Mouse (Mus musculus): ENCODE data around the gene Pfkfb3. TPM values are rescaled to one million over a fixed set of nuclear protein-coding genes. Genes with fewer than 3 reads are reported as not detected.

Pfkfb3 gene
- polyA plus RNA-seq, 1 experiment from 2014 or later: 35.7 TPM

DNA sequence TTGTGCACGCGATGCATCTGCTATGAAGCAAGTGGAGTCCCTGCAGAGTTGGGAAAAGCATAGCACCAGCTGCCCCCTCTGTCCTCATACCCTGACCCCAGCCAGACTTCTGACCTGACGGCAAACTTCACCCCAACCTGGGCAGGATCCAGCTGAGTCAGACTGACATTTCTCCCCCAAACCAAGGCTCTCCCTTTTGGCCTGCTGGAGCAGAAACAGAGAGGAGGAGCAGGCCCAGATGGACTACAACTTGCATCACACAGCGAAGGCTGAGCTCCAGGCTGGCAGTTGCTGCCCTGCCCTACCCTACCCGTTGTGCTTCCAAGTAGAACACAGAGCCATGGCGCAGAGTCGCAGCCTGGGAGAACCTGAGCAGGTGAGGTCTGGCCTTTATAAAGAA is 32.1 kb downstream of the Pfkfb3 start:
- no peaks in the 10 kb centered on the region for H3K36me3 ChIP-seq (replicated peaks)
- H3K9me3 ChIP-seq: no peaks in the 10 kb centered on the region
- H3K4me3 ChIP-seq: no peak overlapping the region
- no peaks in the 10 kb centered on the region for H3K4me1 ChIP-seq
- WGBS: 93% methylated on average over 7 of the region's 7 CpGs
- no peak overlapping the region for H3K4me2 ChIP-seq
- no peak for ATAC-seq (replicated peaks)
- H3K27ac ChIP-seq: no peak overlapping the region
- H3K27me3 ChIP-seq (replicated peaks): no peaks in the 10 kb centered on the region
- H3K9ac ChIP-seq: no peak overlapping the region

DNA sequence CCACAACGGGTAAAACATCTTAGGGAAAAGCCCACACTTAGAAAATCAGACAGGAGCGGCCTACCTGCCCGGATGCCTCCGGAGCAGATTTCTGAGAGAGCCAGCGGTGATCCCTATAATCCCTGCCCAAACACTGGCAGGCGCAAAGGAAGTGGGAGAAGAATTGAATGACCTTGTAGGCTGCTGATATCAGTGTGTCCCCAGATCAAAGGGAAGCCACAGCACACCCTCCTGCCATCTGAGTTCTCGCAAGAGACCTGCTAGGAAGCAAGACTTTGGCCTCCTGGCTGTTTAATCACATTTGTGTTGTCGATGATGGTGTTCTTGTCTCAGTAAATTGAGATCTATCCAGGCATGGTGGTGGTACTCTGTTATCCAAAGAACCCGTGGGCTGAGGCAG is 33.1 kb downstream of the Pfkfb3 start:
- H3K4me3 ChIP-seq: no peak overlapping the region
- 86% methylated on average over 9 of the region's 9 CpGs for WGBS

DNA sequence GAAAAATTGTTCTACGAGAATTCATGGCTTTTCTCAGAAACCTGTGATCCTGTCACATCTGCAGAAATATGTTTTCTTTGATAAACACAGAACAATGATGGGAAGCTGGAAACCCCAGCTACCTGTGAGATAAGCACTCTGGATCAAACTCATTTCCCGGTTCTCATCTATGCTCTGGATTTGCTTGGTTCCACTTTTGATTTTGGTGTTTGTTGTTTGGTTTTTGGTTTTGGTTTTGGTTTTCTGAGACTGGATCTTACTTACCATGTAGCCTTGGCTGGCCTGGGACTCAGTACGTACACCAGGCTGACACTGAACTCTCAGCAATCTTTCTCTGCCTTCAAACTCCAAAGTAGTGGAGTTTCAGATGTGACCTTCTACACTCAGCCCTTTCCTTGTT is 38.0 kb downstream of the Pfkfb3 start:
- no peaks in the 10 kb centered on the region for H3K4me1 ChIP-seq
- no peak for ATAC-seq (replicated peaks)
- no peaks in the 10 kb centered on the region for H3K9me3 ChIP-seq
- H3K27ac ChIP-seq: no peak overlapping the region
- H3K4me3 ChIP-seq: no peak overlapping the region
- no peaks in the 10 kb centered on the region for H3K27me3 ChIP-seq (replicated peaks)
- no peaks in the 10 kb centered on the region for H3K36me3 ChIP-seq (replicated peaks)
- WGBS: 89% methylated on average over 3 of the region's 3 CpGs
- H3K4me2 ChIP-seq: no peak overlapping the region
- no peak overlapping the region for H3K9ac ChIP-seq

More for the DNA sequence above, 33.1 kb downstream of the Pfkfb3 start:
- no peaks in the 10 kb centered on the region for H3K9me3 ChIP-seq
- no peak for ATAC-seq (replicated peaks)
- no peaks in the 10 kb centered on the region for H3K36me3 ChIP-seq (replicated peaks)
- no peaks in the 10 kb centered on the region for H3K27me3 ChIP-seq (replicated peaks)
- no peak overlapping the region for H3K9ac ChIP-seq
- H3K27ac ChIP-seq: no peak overlapping the region
- H3K4me1 ChIP-seq: no peaks in the 10 kb centered on the region
- H3K4me2 ChIP-seq: no peak overlapping the region

DNA sequence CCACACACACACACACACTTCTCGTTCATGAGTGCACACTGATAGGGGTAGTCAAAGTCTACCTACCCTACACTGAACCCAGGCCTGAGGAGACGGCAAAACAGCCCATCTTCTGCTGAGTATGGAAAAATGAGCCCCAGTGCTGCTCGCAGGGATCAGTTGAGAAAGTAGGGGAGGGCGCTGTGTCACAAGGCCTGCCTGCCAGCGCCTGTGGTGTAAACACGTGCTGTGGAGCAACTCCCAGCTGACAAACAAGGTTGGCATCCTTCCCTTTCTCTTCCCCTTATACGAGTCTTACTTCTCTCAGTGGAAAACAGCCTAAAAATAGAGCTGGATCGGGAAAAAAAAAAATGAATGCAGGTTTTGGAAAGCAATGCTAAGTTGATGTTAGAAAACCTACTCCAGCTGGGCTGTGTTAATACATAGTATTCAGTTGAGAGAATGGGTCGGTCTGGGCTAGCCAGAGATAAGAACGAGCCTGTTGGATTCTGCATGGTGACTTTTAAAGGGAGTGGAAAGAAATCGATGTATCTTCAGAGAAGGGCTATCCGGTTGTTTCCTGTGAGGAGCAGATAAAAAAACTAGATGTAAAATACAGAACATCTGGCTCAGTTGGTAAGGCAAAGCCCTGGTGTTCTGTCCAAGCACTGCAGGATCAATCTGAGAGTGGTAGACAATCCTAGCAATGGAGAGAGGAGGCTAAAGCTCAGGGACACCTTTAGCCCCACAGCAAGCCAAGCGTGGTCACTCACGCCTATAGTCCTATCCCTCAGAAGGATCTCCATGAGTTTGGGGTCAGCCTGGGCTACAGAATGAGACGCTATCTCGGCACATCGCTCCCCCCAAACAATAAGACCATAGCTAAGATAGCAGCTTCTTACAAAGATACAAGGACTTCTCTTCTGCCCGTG is 40.6 kb downstream of the Pfkfb3 start:
- Histone ChIP-seq H3K9me3 (no peaks in the 10 kb centered on the region), H3K36me3 (replicated peaks) (no peaks in the 10 kb centered on the region), H3K9ac (no peak overlapping the region), H3K4me2 (no peak overlapping the region), H3K4me3 (no peak overlapping the region), H3K4me1 (no peaks in the 10 kb centered on the region), H3K27ac (no peak overlapping the region), H3K27me3 (replicated peaks) (no peaks in the 10 kb centered on the region)
- ATAC-seq (replicated peaks): no peak
- WGBS: 74% methylated on average over 18 of the region's 18 CpGs

- WGBS: 82% methylated on average over 1 of the region's 1 CpGs
- H3K9me3 ChIP-seq: no peaks in the 10 kb centered on the region
- no peaks in the 10 kb centered on the region for H3K4me1 ChIP-seq
- H3K9ac ChIP-seq: no peak overlapping the region
- no peak for ATAC-seq (replicated peaks)
- H3K27me3 ChIP-seq (replicated peaks): no peaks in the 10 kb centered on the region
- no peak overlapping the region for H3K27ac ChIP-seq
- no peak overlapping the region for H3K4me3 ChIP-seq
- H3K36me3 ChIP-seq (replicated peaks): no peaks in the 10 kb centered on the region
- no peak overlapping the region for H3K4me2 ChIP-seq
Observed at GRCm38 (mm10) chr2:11512127-11512526, 41.8 kb downstream of the Pfkfb3 start.

DNA sequence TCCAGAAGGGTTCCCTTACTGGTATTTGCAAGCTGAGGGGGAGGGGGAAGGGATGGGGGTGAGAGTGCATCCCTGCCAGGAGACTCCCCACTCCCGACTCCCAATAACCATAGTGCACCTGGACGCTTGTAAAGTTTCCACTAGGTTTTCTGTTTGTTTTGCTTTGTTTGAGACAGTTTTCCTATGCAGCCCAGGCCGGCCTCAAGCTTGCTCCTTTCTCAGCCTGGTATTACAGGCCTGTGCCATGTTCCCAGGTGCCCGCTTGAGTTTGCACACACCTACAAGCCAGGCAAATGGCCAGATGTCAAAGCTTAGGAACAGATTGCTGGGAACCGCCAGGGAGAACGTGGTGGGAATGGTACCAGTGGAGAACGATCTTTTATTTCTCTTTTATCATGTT is 50.1 kb downstream of the Pfkfb3 start:
- peaks cover 34% of the 10 kb centered on the region for H3K4me1 ChIP-seq
- H3K4me2 ChIP-seq: peak overlapping the region; percentile 97
- no peaks in the 10 kb centered on the region for H3K9me3 ChIP-seq
- peak overlapping the region; percentile 94; the same call in 1 of the 2 replicates for H3K27ac ChIP-seq
- 26% methylated on average over 7 of the region's 7 CpGs for WGBS
- ATAC-seq (replicated peaks): no peak
- no peaks in the 10 kb centered on the region for H3K36me3 ChIP-seq (replicated peaks)
- peak overlapping the region; percentile 78; the same call in 1 of the 2 replicates for H3K9ac ChIP-seq
- H3K4me3 ChIP-seq: peak overlapping the region; percentile 65
- peaks cover 15% of the 10 kb centered on the region for H3K27me3 ChIP-seq (replicated peaks)

DNA sequence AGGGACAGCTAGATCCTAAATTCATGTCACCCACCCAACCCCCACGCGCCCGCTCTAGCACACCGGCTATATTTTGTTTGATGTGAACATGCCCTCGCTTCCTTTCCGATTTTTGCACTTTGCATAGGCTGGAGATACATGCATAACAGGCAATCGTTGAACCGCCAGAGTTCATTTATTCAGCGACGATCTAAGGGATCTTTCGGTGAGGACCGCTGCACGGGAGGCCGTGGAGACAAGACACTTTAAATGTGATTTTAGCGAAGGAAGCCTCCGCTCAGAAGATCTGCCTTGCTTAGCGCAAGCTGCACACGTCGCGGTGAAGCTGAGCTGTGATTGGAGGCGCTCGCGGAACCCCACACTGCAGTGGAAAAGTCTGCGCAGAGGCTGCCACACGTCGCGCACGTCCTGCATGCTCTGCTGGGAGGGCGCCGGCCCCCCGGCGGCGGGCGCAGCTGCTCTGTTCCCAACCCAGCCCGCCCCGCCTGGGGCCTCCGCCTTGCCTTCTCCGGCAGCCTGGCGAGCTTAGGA is 50.9 kb downstream of the Pfkfb3 start:
- Histone ChIP-seq H3K9me3 (no peaks in the 10 kb centered on the region), H3K27ac (peak overlapping the region; percentile 94), H3K27me3 (replicated peaks) (peaks cover 15% of the 10 kb centered on the region), H3K36me3 (replicated peaks) (no peaks in the 10 kb centered on the region), H3K9ac (peak overlapping the region; percentile 78), H3K4me1 (peaks cover 41% of the 10 kb centered on the region), H3K4me3 (peak overlapping the region; percentile 65), H3K4me2 (peak overlapping the region; percentile 97)
- under 1% methylated on average over 39 of the region's 39 CpGs for WGBS
- ATAC-seq (replicated peaks): peak; percentile 73

- H3K4me2 ChIP-seq: peak overlapping the region; percentile 97
- H3K27me3 ChIP-seq (replicated peaks): peaks cover 15% of the 10 kb centered on the region
- H3K9me3 ChIP-seq: no peaks in the 10 kb centered on the region
- H3K4me1 ChIP-seq: peaks cover 44% of the 10 kb centered on the region
- peak overlapping the region; percentile 94 for H3K27ac ChIP-seq
- WGBS: 0% methylated on average over 15 of the region's 15 CpGs
- peak overlapping the region; percentile 78 for H3K9ac ChIP-seq
- peak overlapping the region; percentile 65 for H3K4me3 ChIP-seq
- no peaks in the 10 kb centered on the region for H3K36me3 ChIP-seq (replicated peaks)
- ATAC-seq (replicated peaks): peak; percentile 35
Observed at GRCm38 (mm10) chr2:11502255-11502765, 51.6 kb downstream of the Pfkfb3 start.

DNA sequence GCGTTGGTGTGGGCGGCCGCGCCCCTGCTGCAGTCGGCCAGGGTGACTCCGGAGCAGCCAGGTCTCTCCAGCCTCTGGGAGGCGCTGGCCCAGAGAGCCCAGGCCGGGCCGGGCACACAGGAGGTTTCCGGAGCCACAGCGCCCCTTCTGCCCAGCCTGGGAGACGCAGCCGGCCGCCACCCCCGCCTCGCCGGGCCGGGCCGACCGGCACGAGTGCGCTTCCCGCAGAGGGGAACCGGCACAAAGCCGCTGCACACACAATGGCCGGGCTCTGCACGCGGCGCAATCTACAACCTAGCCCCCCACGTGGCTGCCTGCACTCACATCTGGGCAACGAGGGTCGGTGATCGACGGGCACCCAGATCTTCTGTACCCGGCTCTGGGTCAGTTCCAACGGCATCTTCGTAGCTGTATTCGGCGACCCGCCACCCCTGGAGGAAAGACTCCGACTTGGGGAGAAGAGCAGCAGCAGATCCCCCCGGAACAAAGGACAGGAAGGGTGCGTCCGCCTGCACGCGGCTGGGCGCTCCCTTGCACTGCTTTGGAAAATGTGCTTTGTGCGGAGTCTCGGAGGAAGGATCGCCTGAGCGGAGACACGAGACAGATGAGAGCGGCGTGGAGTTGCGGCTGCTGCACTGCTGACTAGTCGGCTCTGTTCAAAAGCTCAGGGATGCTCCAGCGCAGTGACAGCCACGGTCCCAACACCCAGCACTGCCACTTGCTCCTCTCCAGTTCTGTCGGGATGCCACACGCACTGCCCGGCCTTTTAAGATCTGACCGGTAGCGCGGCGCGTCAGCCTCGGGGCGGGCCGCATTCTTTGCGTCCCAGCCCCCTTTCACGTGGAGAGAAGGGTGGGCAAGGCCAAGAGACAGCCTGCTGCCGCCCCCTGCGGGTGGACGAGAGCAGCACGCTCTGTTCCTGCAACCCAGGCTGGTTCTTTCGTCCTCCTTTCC is 52.3 kb downstream of the Pfkfb3 start:
- peaks cover 15% of the 10 kb centered on the region for H3K27me3 ChIP-seq (replicated peaks)
- no peaks in the 10 kb centered on the region for H3K9me3 ChIP-seq
- WGBS: under 1% methylated on average over 76 of the region's 76 CpGs
- H3K4me3 ChIP-seq: peak overlapping the region; percentile 65
- H3K27ac ChIP-seq: peak overlapping the region; percentile 94
- no peaks in the 10 kb centered on the region for H3K36me3 ChIP-seq (replicated peaks)
- H3K4me2 ChIP-seq: peak overlapping the region; percentile 97
- ATAC-seq (replicated peaks): peak; percentile 91
- peaks cover 44% of the 10 kb centered on the region for H3K4me1 ChIP-seq
- peak overlapping the region; percentile 78 for H3K9ac ChIP-seq

DNA sequence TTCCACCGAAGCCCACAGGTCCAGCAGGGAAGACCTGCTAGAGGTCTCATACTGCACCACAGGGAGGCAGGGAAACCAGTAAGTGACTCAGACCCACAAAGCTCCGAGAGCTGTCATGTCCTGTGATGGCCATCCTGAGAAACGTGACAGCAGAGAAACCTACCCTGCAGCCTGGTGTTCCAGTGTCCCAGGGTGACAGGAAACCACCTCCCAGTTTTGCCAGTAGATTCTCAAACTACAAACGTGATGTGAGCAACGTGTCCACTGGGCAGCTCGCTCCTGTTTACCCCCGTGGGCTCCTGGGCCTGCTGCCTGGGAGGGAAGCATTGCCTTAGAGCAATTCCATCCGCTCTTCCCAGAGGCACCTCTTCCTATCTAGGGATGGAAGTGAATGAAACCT is 53.2 kb downstream of the Pfkfb3 start:
- Histone ChIP-seq H3K27ac (peak overlapping the region; percentile 94), H3K4me2 (peak overlapping the region; percentile 97), H3K4me3 (peak overlapping the region; percentile 65), H3K9ac (peak overlapping the region; percentile 78), H3K4me1 (peaks cover 44% of the 10 kb centered on the region), H3K36me3 (replicated peaks) (no peaks in the 10 kb centered on the region), H3K27me3 (replicated peaks) (peaks cover 15% of the 10 kb centered on the region), H3K9me3 (no peaks in the 10 kb centered on the region)
- ATAC-seq (replicated peaks): peak; percentile 5
- WGBS: 7% methylated on average over 8 of the region's 8 CpGs

GRCm38 (mm10) chr2:11496601-11497031 is 57.3 kb downstream of the Pfkfb3 start:
- Histone ChIP-seq H3K4me1 (peaks cover 30% of the 10 kb centered on the region), H3K4me3 (no peak overlapping the region), H3K9ac (no peak overlapping the region), H3K4me2 (no peak overlapping the region), H3K36me3 (replicated peaks) (peaks cover 14% of the 10 kb centered on the region; the same call in 1 of the 2 replicates), H3K27me3 (replicated peaks) (no peaks in the 10 kb centered on the region), H3K27ac (no peak overlapping the region), H3K9me3 (no peaks in the 10 kb centered on the region)
- WGBS: 92% methylated on average over 3 of the region's 3 CpGs
- ATAC-seq (replicated peaks): no peak

All from midbrain, embryonic 15.5 days (tissue).